Mouse (Mus musculus) neural tube, embryonic 15.5 days (tissue): ENCODE measurements around the gene Znrf3. TPM values are rescaled to one million over a fixed set of nuclear protein-coding genes. Genes with fewer than 3 reads are reported as not detected.

Experiments used
- ATAC-seq: fragments of 200-750 bp; cut with Nextera tagmentation; 2 replicates; pipeline ENCODE4 v1.8.0; 2017; ENCODE audit warnings: mild to moderate bottlenecking, moderate TSS enrichment, moderate library complexity; ENCODE audit not compliant: low FRiP score
- H3K27ac ChIP-seq: fragments of 300-500 bp; sonication (generic); replicated peaks from 2 replicates; pipeline ENCODE4 v1.5.1; 2015; ENCODE audit warnings: mild to moderate bottlenecking, inconsistent platforms
- H3K27me3 ChIP-seq: fragments of 300-500 bp; sonication (generic); replicated peaks from 2 replicates; pipeline ENCODE4 v1.6.1; 2015; ENCODE audit warnings: inconsistent platforms
- H3K36me3 ChIP-seq: fragments of 300-500 bp; sonication (generic); 2 replicates; pipeline ENCODE4 v1.6.1; 2015; ENCODE audit warnings: inconsistent platforms
- H3K4me1 ChIP-seq: fragments of 300-500 bp; sonication (generic); 2 replicates; pipeline ENCODE4 v1.6.1; 2015; ENCODE audit warnings: inconsistent platforms
- H3K4me2 ChIP-seq: fragments of 300-500 bp; sonication (generic); 2 replicates; pipeline ENCODE4 v1.6.1; 2015; ENCODE audit warnings: inconsistent platforms, mild to moderate bottlenecking, moderate library complexity
- H3K4me3 ChIP-seq: fragments of 300-500 bp; sonication (generic); replicated peaks from 2 replicates; pipeline ENCODE4 v1.5.1; 2015; ENCODE audit warnings: mild to moderate bottlenecking, inconsistent platforms
- H3K9ac ChIP-seq: fragments of 300-500 bp; sonication (generic); replicated peaks from 2 replicates; pipeline ENCODE4 v1.6.1; 2015; ENCODE audit warnings: mild to moderate bottlenecking, inconsistent platforms
- H3K9me3 ChIP-seq: fragments of 300-500 bp; sonication (generic); replicated peaks from 2 replicates; pipeline ENCODE4 v1.6.1; 2016; ENCODE audit warnings: inconsistent platforms
- WGBS: fragments of 180-500 bp; shearing (Covaris S2); methylation state at CpG from one replicate; pipeline ENCODE4 v1.1.7; 2015; ENCODE audit warnings: mixed read lengths; 5-methylcytosine and 5-hydroxymethylcytosine counted together
- polyA plus RNA-seq: library from polyadenylated mRNA; unstranded; fragments of >200 nt; fragmentation: Nextera tagmentation; extraction: Ambion mirVana; gene quantifications from 2 replicates; pipeline ENCODE4 v1.2.1, GENCODE M21; 2015

Znrf3 gene
- polyA plus RNA-seq, 1 experiment from 2014 or later = 7.2 TPM

DNA sequence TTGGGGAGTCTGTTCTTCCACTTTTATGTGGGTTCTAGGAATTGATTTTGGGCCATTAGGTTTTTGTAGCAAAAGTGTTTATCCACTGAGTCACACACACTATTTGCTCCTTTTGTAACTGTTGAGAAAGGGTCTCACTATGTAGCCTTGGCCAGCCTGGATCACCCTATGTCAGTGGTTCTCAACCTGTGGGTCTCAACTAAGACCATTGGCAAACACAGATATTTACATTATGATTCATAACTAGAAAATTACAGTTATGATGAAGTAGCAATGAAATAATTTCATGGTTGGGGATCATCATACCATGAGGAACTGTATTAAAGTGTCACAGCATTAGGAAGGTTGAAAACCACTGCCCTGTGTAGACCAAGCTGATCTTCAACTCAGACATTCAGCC lies 140.1 kb downstream of the Znrf3 start:
- Histone ChIP-seq H3K4me3 (no peak overlapping the region), H3K9me3 (no peaks in the 10 kb centered on the region), H3K4me2 (no peak overlapping the region), H3K4me1 (no peaks in the 10 kb centered on the region), H3K36me3 (no peaks in the 10 kb centered on the region), H3K27ac (no peak overlapping the region), H3K27me3 (no peaks in the 10 kb centered on the region), H3K9ac (no peak overlapping the region)
- no peak for ATAC-seq

DNA sequence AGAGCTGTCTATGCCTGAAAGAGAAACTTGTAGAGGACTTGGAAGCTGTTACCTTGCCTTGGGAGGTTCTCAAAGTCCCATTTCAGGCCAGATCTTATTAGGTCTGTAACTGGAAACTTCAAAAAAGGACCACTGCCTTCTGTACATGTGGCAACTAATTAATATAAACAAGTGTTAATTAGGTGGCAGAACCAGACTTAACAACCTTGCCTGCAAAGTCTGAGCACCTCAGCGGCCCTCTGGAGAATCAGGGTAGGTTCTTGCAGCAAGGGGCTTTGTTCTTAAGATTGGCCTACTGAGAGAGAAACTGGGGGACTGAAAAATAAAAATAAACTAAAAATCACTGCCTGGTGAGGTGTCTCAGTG lies 146.7 kb downstream of the Znrf3 start:
- Histone ChIP-seq H3K27me3 (no peaks in the 10 kb centered on the region), H3K4me3 (no peak overlapping the region), H3K9me3 (no peaks in the 10 kb centered on the region), H3K36me3 (no peaks in the 10 kb centered on the region), H3K4me1 (peaks cover 25% of the 10 kb centered on the region), H3K27ac (peak overlapping the region; percentile 56; the same call in 1 of the 2 replicates), H3K9ac (no peak overlapping the region), H3K4me2 (0 out of 2 replicates have a peak overlapping the region, but pooled peaks have one; percentile 23)
- WGBS = 55% methylated on average over 1 of the region's 1 CpGs
- no peak for ATAC-seq

DNA sequence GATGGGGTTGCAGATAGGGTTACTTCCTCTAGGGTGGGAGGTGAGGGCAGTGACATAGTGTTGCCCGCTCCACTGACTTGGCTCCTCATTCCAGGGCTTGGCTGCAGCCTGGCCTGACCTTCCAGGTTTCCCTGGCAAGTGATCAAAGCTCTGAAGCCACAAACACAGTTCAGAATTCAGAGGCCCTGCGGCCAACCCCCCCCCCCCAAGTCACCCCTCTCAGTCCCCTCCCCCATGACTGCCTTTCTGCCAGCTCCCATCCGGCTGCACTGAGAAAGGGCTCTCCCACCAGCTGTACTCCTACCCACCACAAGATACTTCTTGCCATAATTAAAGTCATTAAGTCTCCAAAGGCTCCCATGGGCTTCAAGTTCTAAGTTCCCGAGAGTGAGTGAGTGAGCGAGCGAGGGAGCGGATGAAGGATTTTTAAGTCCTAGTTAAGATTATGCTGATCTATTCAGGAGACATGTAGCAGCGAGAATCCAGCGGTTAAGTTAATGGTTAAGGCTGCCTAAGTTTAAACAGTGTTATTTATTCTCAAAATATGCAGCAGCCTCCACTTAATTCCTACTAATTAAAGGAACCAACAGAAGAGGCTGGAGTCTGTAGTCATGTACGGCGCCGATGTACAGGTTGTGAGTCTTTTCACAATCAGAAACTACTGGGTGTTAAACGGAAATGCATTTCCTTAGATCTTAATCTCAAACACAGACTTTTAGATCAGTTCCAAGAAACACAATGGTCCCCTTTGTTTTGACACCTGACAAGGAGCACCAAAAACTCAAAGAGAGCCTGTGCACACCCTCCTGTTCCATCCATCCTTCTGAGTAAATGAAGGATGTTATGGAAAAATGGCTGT lies 147.3 kb downstream of the Znrf3 start:
- no peak overlapping the region for H3K9ac ChIP-seq
- no peaks in the 10 kb centered on the region for H3K27me3 ChIP-seq
- H3K36me3 ChIP-seq = no peaks in the 10 kb centered on the region
- WGBS = 30% methylated on average over 13 of the region's 13 CpGs
- peaks cover 25% of the 10 kb centered on the region for H3K4me1 ChIP-seq
- H3K27ac ChIP-seq = peak overlapping the region; percentile 56
- H3K9me3 ChIP-seq = no peaks in the 10 kb centered on the region
- peak overlapping the region; percentile 23; the same call in 1 of the 2 replicates for H3K4me2 ChIP-seq
- ATAC-seq = peak; percentile 70
- H3K4me3 ChIP-seq = no peak overlapping the region

DNA sequence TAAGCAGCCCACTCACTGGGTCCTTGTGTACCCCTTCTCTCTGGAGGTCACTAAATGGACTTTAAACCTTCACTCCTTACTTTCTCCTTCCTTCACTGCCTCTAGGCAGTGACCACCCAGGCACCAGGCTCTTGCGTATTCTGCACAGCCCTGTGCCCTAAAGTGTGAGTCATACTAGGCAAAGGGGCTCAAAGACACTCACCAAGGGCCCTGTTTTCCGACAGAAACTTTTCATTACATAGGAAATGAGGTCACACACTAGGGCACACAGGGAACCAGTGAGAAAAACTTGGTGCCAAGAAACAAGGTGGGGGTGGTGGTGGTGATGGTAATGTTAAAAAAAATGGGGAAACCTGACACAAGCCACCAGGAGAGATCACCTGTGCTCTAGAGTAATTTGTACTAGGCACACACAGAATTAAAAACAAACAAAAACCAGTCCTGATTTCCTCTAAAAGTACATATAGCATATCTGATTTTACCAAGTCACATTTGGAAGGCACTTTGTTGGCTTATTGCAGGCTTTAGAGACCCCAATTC lies 148.0 kb downstream of the Znrf3 start:
- 62% methylated on average over 2 of the region's 2 CpGs for WGBS
- no peak; the same call in 1 of the 2 replicates for ATAC-seq
- Histone ChIP-seq H3K4me3 (no peak overlapping the region), H3K27ac (0 out of 2 replicates have a peak overlapping the region, but pooled peaks have one; percentile 15), H3K9me3 (no peaks in the 10 kb centered on the region), H3K4me1 (peaks cover 25% of the 10 kb centered on the region), H3K27me3 (no peaks in the 10 kb centered on the region), H3K4me2 (no peak overlapping the region), H3K36me3 (no peaks in the 10 kb centered on the region), H3K9ac (no peak overlapping the region)

DNA sequence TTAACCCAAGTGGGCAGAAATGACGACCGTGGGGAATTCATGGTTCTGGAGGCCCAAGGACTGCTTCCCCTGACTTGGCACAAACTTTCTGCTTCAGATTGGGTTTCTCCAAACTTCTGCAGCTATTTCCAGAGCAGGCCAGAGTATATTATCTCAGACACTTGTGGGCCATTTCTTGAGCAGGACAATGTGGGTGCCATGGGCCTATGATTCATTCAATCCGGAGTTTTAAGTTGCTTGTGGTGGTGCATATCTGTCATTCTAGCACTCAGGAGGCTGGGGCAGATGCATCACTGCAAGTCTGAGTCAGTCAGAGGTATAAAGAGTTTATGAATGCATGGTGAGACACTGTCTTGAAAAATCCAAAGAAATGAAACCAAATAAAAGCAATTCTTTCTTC lies 149.8 kb downstream of the Znrf3 start:
- ATAC-seq = no peak
- H3K4me2 ChIP-seq = no peak overlapping the region
- 78% methylated on average over 3 of the region's 3 CpGs for WGBS

DNA sequence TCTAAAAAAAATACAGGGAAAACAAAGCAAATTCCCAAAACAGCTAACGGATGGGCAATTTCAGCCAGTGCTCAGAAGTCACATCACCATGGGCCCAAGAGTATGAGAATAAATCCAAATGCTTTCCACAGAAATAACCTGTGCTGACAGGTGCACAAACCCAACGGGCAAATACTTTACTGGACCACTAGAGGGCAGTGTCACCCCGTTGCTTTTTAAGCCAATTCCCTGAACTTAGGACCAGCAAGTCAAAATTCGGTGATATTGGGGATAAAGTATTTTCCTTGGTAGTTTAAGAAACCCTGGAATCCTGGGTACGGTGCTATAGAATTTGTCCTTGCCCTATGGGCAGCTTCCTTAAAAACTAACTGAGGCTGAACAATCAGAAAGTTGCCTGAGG lies 154.0 kb downstream of the Znrf3 start:
- no peaks in the 10 kb centered on the region for H3K27me3 ChIP-seq
- no peak overlapping the region for H3K9ac ChIP-seq
- H3K4me2 ChIP-seq = no peak overlapping the region
- 26% methylated on average over 5 of the region's 5 CpGs for WGBS
- ATAC-seq = no peak
- no peak overlapping the region for H3K27ac ChIP-seq
- peaks cover 14% of the 10 kb centered on the region for H3K4me1 ChIP-seq
- no peaks in the 10 kb centered on the region for H3K9me3 ChIP-seq
- no peak overlapping the region for H3K4me3 ChIP-seq
- H3K36me3 ChIP-seq = peaks cover 10% of the 10 kb centered on the region; the same call in 1 of the 2 replicates

More for the DNA sequence above, 149.8 kb downstream of the Znrf3 start:
- Histone ChIP-seq H3K4me1 (peaks cover 33% of the 10 kb centered on the region), H3K27ac (no peak overlapping the region), H3K27me3 (no peaks in the 10 kb centered on the region), H3K4me3 (no peak overlapping the region), H3K9ac (no peak overlapping the region), H3K36me3 (no peaks in the 10 kb centered on the region), H3K9me3 (no peaks in the 10 kb centered on the region)

DNA sequence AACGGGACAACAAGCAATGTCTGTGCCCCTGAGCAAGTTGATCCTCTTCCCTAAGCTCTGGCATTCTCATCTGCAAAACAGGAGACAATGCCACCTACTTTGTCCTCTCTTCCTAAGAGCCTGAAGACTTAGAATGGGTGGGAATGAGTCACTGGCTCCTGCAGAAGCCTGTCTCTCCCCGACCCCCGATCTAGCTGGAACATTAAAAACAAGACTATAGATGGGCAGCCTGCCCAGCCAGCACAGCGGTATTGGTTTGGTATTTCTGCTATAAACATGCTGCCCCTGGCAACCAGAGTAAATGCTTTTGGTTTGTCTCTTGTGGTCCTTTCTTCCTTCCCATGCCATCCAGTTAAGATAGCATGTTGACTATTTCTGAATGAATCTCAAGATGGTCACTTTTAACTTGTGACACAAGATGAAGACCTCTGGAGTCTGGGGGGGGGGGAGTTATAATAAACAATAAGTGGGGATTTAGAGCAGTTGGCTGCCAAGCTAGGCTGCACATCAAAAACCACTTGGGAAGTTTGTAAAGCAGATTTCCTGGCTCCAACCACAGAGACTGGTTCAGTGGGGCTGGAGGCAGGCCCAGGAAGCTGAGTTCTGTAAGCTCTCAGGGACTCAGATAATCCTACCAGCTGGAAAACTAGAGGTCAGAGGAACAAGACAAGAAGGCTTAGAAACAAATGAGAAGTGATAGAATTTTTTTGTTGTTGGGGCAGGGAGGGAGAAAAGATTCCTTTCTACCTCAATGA lies 154.6 kb downstream of the Znrf3 start:
- no peaks in the 10 kb centered on the region for H3K9me3 ChIP-seq
- no peak overlapping the region for H3K4me2 ChIP-seq
- peaks cover 14% of the 10 kb centered on the region for H3K4me1 ChIP-seq
- no peak overlapping the region for H3K4me3 ChIP-seq
- H3K27me3 ChIP-seq = no peaks in the 10 kb centered on the region
- H3K27ac ChIP-seq = 0 out of 2 replicates have a peak overlapping the region, but pooled peaks have one; percentile 28
- peaks cover 11% of the 10 kb centered on the region; the same call in 1 of the 2 replicates for H3K36me3 ChIP-seq
- 70% methylated on average over 4 of the region's 4 CpGs for WGBS
- ATAC-seq = no peak
- H3K9ac ChIP-seq = no peak overlapping the region

DNA sequence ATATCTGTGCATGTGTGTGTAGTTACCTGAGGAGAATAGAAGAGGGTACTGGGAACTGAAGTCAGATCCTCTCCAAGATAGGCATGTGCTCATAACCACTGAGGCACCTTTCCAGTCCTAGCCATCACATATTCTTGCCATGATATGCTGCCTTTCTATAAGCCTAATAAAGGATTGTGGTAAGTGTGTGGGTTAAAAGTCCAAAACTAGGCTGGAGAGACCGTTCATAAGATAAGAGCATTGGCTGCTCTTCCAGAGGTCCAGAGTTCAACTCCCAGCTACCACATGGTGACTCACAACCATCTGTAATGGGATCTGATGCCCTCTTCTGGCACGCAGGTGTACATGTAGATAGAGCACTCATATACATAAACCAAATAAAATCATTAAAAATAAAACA lies 160.7 kb downstream of the Znrf3 start:
- no peak overlapping the region for H3K27ac ChIP-seq
- H3K4me2 ChIP-seq = no peak overlapping the region
- WGBS = 93% methylated on average over 2 of the region's 2 CpGs
- H3K4me1 ChIP-seq = no peaks in the 10 kb centered on the region
- H3K4me3 ChIP-seq = no peak overlapping the region
- no peak overlapping the region for H3K9ac ChIP-seq
- peaks cover 38% of the 10 kb centered on the region for H3K36me3 ChIP-seq
- no peaks in the 10 kb centered on the region for H3K27me3 ChIP-seq
- H3K9me3 ChIP-seq = no peaks in the 10 kb centered on the region
- ATAC-seq = no peak

DNA sequence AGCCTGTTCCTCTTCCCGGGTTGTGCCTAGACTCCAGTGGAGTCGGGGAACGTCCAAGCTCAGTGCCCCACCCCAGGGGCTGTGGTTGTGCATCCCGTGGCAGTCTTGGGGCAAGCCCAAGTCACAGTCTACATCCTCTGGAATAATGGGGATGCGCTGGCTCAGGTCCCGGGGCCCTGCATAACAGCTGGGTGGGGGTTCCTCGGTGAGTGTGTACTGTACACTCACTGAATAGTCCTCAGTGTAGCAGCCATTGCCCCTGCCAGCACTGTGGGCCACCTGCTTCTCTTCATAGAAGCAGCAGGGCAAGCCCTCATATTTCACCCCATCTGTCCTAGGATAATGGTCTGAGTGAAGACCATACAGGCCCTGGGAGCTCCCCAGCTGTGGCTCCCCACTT lies 163.7 kb downstream of the Znrf3 start:
- no peak overlapping the region for H3K27ac ChIP-seq
- H3K4me3 ChIP-seq = no peak overlapping the region
- peaks cover 31% of the 10 kb centered on the region for H3K36me3 ChIP-seq
- no peaks in the 10 kb centered on the region; the same call in 1 of the 2 replicates for H3K4me1 ChIP-seq
- H3K27me3 ChIP-seq = no peaks in the 10 kb centered on the region
- no peak overlapping the region for H3K9ac ChIP-seq
- no peaks in the 10 kb centered on the region for H3K9me3 ChIP-seq
- ATAC-seq = no peak
- 58% methylated on average over 7 of the region's 7 CpGs for WGBS
- no peak overlapping the region for H3K4me2 ChIP-seq

DNA sequence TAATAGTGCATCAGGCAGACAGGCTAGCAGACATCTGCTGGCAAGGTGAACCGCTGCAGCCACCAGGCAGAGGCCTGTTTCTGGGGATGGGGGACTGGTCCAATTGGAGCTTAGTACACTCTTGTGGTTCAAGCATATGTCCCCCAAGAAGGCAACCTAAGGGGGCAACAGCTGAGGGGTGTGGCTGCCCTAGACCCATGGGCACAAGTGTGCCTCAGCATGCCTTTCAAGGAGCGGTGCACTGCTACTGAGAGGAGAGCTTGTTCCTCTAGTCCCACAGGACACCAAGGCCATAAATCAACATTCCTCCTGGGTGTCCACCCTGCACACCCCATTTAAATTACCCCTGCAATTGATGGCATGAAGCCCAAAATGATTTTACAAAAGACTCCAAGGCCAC lies 166.2 kb downstream of the Znrf3 start:
- H3K36me3 ChIP-seq = peaks cover 28% of the 10 kb centered on the region
- no peak overlapping the region for H3K27ac ChIP-seq
- 64% methylated on average over 2 of the region's 2 CpGs for WGBS
- H3K9me3 ChIP-seq = no peaks in the 10 kb centered on the region
- ATAC-seq = no peak
- H3K4me2 ChIP-seq = no peak overlapping the region
- no peak overlapping the region for H3K9ac ChIP-seq
- H3K4me1 ChIP-seq = no peaks in the 10 kb centered on the region; the same call in 1 of the 2 replicates
- H3K27me3 ChIP-seq = no peaks in the 10 kb centered on the region
- no peak overlapping the region for H3K4me3 ChIP-seq

DNA sequence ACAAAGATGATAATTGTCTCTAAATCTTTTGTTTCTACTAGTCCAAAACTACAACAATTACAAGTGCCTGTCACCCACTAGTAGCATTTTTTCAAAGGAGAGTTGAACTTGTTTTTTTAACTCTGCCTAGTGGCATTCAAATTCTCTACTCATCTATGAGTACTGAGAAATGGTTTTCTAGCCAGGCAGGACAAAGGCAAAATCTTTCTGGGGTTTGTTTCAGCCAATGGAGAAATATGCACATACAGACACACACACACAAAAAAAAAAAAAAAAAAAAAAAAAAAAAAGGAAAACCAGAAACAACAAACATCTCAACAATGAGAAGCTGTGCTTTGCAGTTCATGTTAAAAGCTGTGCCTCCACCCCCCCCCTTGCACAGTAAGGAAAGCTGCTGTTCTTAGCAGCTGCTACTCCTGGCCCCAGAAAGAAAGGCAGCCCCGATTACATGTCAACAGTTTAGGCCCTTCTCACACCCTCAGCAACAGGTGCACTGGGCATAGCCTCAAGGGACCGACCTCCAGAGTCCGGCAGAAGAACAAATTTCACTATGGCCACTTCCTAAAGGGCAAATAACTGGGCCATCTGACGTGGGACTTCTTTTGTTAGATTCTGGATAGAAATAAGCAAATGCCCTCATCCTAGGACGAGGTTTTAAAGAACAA lies 167.2 kb downstream of the Znrf3 start:
- 76% methylated on average over 5 of the region's 5 CpGs for WGBS
- ATAC-seq = no peak

More for the DNA sequence above, 167.2 kb downstream of the Znrf3 start:
- no peak overlapping the region for H3K9ac ChIP-seq
- H3K27ac ChIP-seq = no peak overlapping the region
- no peak overlapping the region for H3K4me3 ChIP-seq
- no peaks in the 10 kb centered on the region for H3K9me3 ChIP-seq
- peaks cover 20% of the 10 kb centered on the region for H3K36me3 ChIP-seq
- no peaks in the 10 kb centered on the region for H3K27me3 ChIP-seq
- H3K4me1 ChIP-seq = peaks cover 1% of the 10 kb centered on the region; the same call in 1 of the 2 replicates
- H3K4me2 ChIP-seq = no peak overlapping the region
